Mouse (Mus musculus): Measurements from ENCODE around the gene Adcy4. TPM values are rescaled to one million over a fixed set of nuclear protein-coding genes. Genes with fewer than 3 reads are reported as not detected.

Gene Adcy4
- polyA plus RNA-seq, 1 experiment from 2014 or later, result 5.4 TPM

Other genes with a start within 250 kb of the Adcy4 start
- gene Pck2, start 243.8 kb downstream of the Adcy4 start, polyA plus RNA-seq (2016; fragmentation: Nextera tagmentation; extraction: Ambion mirVana), result 16.5 and 18.5 TPM in 2 replicates
- gene Dcaf11, start 224.1 kb downstream of the Adcy4 start, polyA plus RNA-seq (2016; fragmentation: Nextera tagmentation; extraction: Ambion mirVana), result 78.5 and 90.8 TPM in 2 replicates
- 0.30 TPM in 1 of 2 replicates, not detected in the other for gene A730061H03Rik, start 223.7 kb downstream of the Adcy4 start, polyA plus RNA-seq (2016; fragmentation: Nextera tagmentation; extraction: Ambion mirVana)
- 0.14 and 0.25 TPM in 2 replicates for gene Fitm1, start 208.5 kb downstream of the Adcy4 start, polyA plus RNA-seq (2016; fragmentation: Nextera tagmentation; extraction: Ambion mirVana)
- gene Psme1, start 206.0 kb downstream of the Adcy4 start, polyA plus RNA-seq (2016; fragmentation: Nextera tagmentation; extraction: Ambion mirVana), result 88.7 and 97.9 TPM in 2 replicates
- 7.9 and 8.0 TPM in 2 replicates for gene Emc9, start 198.8 kb downstream of the Adcy4 start, polyA plus RNA-seq (2016; fragmentation: Nextera tagmentation; extraction: Ambion mirVana)
- gene Psme2, start 193.0 kb downstream of the Adcy4 start, polyA plus RNA-seq (2016; fragmentation: Nextera tagmentation; extraction: Ambion mirVana), result 171 and 184 TPM in 2 replicates
- 15.4 and 21.0 TPM in 2 replicates for gene Rnf31, start 192.4 kb downstream of the Adcy4 start, polyA plus RNA-seq (2016; fragmentation: Nextera tagmentation; extraction: Ambion mirVana)
- 6.5 and 6.9 TPM in 2 replicates for gene Irf9, start 180.5 kb downstream of the Adcy4 start, polyA plus RNA-seq (2016; fragmentation: Nextera tagmentation; extraction: Ambion mirVana)
- 4.1 and 5.5 TPM in 2 replicates for gene Rec8, start 166.1 kb downstream of the Adcy4 start, polyA plus RNA-seq (2016; fragmentation: Nextera tagmentation; extraction: Ambion mirVana)
- 94.1 and 100 TPM in 2 replicates for gene Ipo4, start 148.1 kb downstream of the Adcy4 start, polyA plus RNA-seq (2016; fragmentation: Nextera tagmentation; extraction: Ambion mirVana)
- gene Gm49378, start 146.2 kb downstream of the Adcy4 start, polyA plus RNA-seq (2016; fragmentation: Nextera tagmentation; extraction: Ambion mirVana), result 1.1 and 1.2 TPM in 2 replicates
- gene Tm9sf1, start 140.3 kb downstream of the Adcy4 start, polyA plus RNA-seq (2016; fragmentation: Nextera tagmentation; extraction: Ambion mirVana), result 74.7 and 77.1 TPM in 2 replicates
- 0.75 and 0.79 TPM in 2 replicates for gene Tssk4, start 133.9 kb downstream of the Adcy4 start, polyA plus RNA-seq (2016; fragmentation: Nextera tagmentation; extraction: Ambion mirVana)
- 65.3 and 72.9 TPM in 2 replicates for gene Mdp1, start 123.6 kb downstream of the Adcy4 start, polyA plus RNA-seq (2016; fragmentation: Nextera tagmentation; extraction: Ambion mirVana)
- gene Gmpr2, start 112.2 kb downstream of the Adcy4 start, polyA plus RNA-seq (2016; fragmentation: Nextera tagmentation; extraction: Ambion mirVana), result 63.5 and 65.0 TPM in 2 replicates
- 610 and 632 TPM in 2 replicates for gene Nedd8, start 112.0 kb downstream of the Adcy4 start, polyA plus RNA-seq (2016; fragmentation: Nextera tagmentation; extraction: Ambion mirVana)
- gene Tinf2, start 102.3 kb downstream of the Adcy4 start, polyA plus RNA-seq (2016; fragmentation: Nextera tagmentation; extraction: Ambion mirVana), result 70.5 and 74.5 TPM in 2 replicates
- 0.27 and 0.42 TPM in 2 replicates for gene Tgm1, start 70.2 kb downstream of the Adcy4 start, polyA plus RNA-seq (2016; fragmentation: Nextera tagmentation; extraction: Ambion mirVana)
- gene Rabggta, start 61.8 kb downstream of the Adcy4 start, polyA plus RNA-seq (2016; fragmentation: Nextera tagmentation; extraction: Ambion mirVana), result 30.1 and 34.4 TPM in 2 replicates
- 67.6 and 71.2 TPM in 2 replicates for gene Dhrs1, start 38.4 kb downstream of the Adcy4 start, polyA plus RNA-seq (2016; fragmentation: Nextera tagmentation; extraction: Ambion mirVana)
- gene Nop9, start 38.4 kb downstream of the Adcy4 start, polyA plus RNA-seq (2016; fragmentation: Nextera tagmentation; extraction: Ambion mirVana), result 50.6 and 60.8 TPM in 2 replicates
- 0.22 and 0.23 TPM in 2 replicates for gene Cideb, start 25.6 kb downstream of the Adcy4 start, polyA plus RNA-seq (2016; fragmentation: Nextera tagmentation; extraction: Ambion mirVana)
- 0.06 and 0.22 TPM in 2 replicates for gene Ltb4r2, start 22.7 kb downstream of the Adcy4 start, polyA plus RNA-seq (2016; fragmentation: Nextera tagmentation; extraction: Ambion mirVana)
- gene Ltb4r1, start 18.1 kb downstream of the Adcy4 start, polyA plus RNA-seq (2016; fragmentation: Nextera tagmentation; extraction: Ambion mirVana), result 0.25 and 0.30 TPM in 2 replicates
- gene Ripk3, start 4.8 kb upstream of the Adcy4 start, polyA plus RNA-seq (2016; fragmentation: Nextera tagmentation; extraction: Ambion mirVana), result 6.9 and 7.1 TPM in 2 replicates
- 22.0 and 24.6 TPM in 2 replicates for gene Nfatc4, start 39.0 kb upstream of the Adcy4 start, polyA plus RNA-seq (2016; fragmentation: Nextera tagmentation; extraction: Ambion mirVana)
- gene Nynrin, start 69.9 kb upstream of the Adcy4 start, polyA plus RNA-seq (2016; fragmentation: Nextera tagmentation; extraction: Ambion mirVana), result 22.3 and 25.1 TPM in 2 replicates
- 0.14 and 0.16 TPM in 2 replicates for gene Cbln3, start 100.3 kb upstream of the Adcy4 start, polyA plus RNA-seq (2016; fragmentation: Nextera tagmentation; extraction: Ambion mirVana)
- gene Khnyn, start 100.9 kb upstream of the Adcy4 start, polyA plus RNA-seq (2016; fragmentation: Nextera tagmentation; extraction: Ambion mirVana), result 23.2 and 24.7 TPM in 2 replicates
- gene Sdr39u1, start 116.2 kb upstream of the Adcy4 start, polyA plus RNA-seq (2016; fragmentation: Nextera tagmentation; extraction: Ambion mirVana), result 27.5 and 31.5 TPM in 2 replicates
- gene Cma1, start 160.6 kb upstream of the Adcy4 start, polyA plus RNA-seq (2016; fragmentation: Nextera tagmentation; extraction: Ambion mirVana), result not detected in 2 replicates
- gene Cma2, start 166.9 kb upstream of the Adcy4 start, polyA plus RNA-seq (2016; fragmentation: Nextera tagmentation; extraction: Ambion mirVana), result not detected in 2 replicates
- not detected in 2 replicates for gene Mcpt1, start 233.9 kb upstream of the Adcy4 start, polyA plus RNA-seq (2016; fragmentation: Nextera tagmentation; extraction: Ambion mirVana)
- not detected in 2 replicates for gene Mcpt9, start 246.4 kb upstream of the Adcy4 start, polyA plus RNA-seq (2016; fragmentation: Nextera tagmentation; extraction: Ambion mirVana)